In the genomic region with DNA sequence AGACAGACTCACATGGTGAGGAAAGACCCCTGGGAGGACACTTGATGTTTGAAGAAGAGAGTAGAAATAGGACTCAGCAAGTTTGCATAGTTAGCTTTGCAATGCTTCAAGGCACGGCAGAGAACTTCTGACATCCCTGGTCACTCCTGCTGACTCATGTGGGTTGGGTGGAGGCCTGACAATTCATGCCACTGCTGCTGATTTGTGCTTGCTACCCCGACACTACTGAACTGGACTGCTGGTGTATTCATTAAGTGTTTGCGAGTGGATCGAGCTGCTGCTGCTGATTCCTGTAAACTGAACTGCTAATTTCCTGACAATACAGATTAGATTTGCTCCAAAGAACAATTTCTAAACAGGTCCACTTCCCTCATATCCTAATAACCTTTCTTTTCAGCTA, we compare ENCODE assay signal across 9 mouse cellular contexts. TPM values are rescaled to one million over a fixed set of nuclear protein-coding genes. Genes with fewer than 3 reads are reported as not detected.
DNase-seq lines count a peak whose midpoint lies in the region; ATAC-seq lines count a peak whose summit lies in the region.
"Had no signal": no experiment of that assay in that cellular context is flagged by ENCODE, and none has a peak within 500 bp of the region (broad histone marks: within the 10 kb centered on the region; RNA-seq: fewer than 3 reads in every experiment).

No protein-coding gene starts in this region.

- intact Hi-C loops in left cerebral cortex, postnatal 4 days (cut with DNase I) = no loop called here

- H3K36me3 ChIP-seq in liver, embryonic 16.5 days (ENCODE audit: control insufficient read depth, insufficient read depth) = no peaks in the 10 kb centered on the region
- no peaks in the 10 kb centered on the region for H3K36me3 ChIP-seq in forebrain, embryonic 15.5 days
- H3K36me3 ChIP-seq in midbrain, embryonic 13.5 days = 0 out of 2 replicates have a peak, but pooled peaks cover 3% of the 10 kb centered on the region
- H3K36me3 ChIP-seq: limb, embryonic 12.5 days had no signal

- H3K9me3 ChIP-seq in liver, embryonic 16.5 days (replicated peaks; ENCODE audit: control insufficient read depth, low read length) = no peaks in the 10 kb centered on the region
- no peaks in the 10 kb centered on the region for H3K9me3 ChIP-seq in forebrain, embryonic 15.5 days
- no peaks in the 10 kb centered on the region for H3K9me3 ChIP-seq in midbrain, embryonic 13.5 days
- H3K9me3 ChIP-seq: limb, embryonic 12.5 days had no signal

- ATAC-seq in liver, embryonic 16.5 days (ENCODE audit: low read depth) = peak; percentile 71
- no peak for ATAC-seq in forebrain, embryonic 15.5 days (replicated peaks)
- no peak for ATAC-seq in midbrain, embryonic 13.5 days

- H3K27me3 ChIP-seq in liver, embryonic 16.5 days (ENCODE audit: control insufficient read depth, insufficient read depth, low read depth, low read length) = no peaks in the 10 kb centered on the region
- no peaks in the 10 kb centered on the region for H3K27me3 ChIP-seq in forebrain, embryonic 15.5 days
- H3K27me3 ChIP-seq in midbrain, embryonic 13.5 days = no peaks in the 10 kb centered on the region
- H3K27me3 ChIP-seq: limb, embryonic 12.5 days had no signal

- H3K4me2 ChIP-seq in liver, embryonic 16.5 days (ENCODE audit: low read depth, low read length) = peak overlapping the region; percentile 5; the same call in 1 of the 2 replicates
- no peak overlapping the region for H3K4me2 ChIP-seq in forebrain, embryonic 15.5 days (replicated peaks)
- H3K4me2 ChIP-seq in midbrain, embryonic 13.5 days (replicated peaks) = no peak overlapping the region
- H3K4me2 ChIP-seq: limb, embryonic 12.5 days had no signal

- peaks cover 18% of the 10 kb centered on the region for H3K4me1 ChIP-seq in liver, embryonic 16.5 days (ENCODE audit: control insufficient read depth, low read depth, low read length)
- H3K4me1 ChIP-seq in forebrain, embryonic 15.5 days = peaks cover 10% of the 10 kb centered on the region
- H3K4me1 ChIP-seq in midbrain, embryonic 13.5 days (replicated peaks) = no peaks in the 10 kb centered on the region; the same call in 1 of the 2 replicates

- WGBS in liver, embryonic 16.5 days (ENCODE audit: insufficient replicate concordance) = 33% methylated on average over 4 of the region's 4 CpGs
- WGBS in forebrain, embryonic 15.5 days = 9% methylated on average over 4 of the region's 4 CpGs
- WGBS in midbrain, embryonic 13.5 days = 40% methylated on average over 4 of the region's 4 CpGs

- DNase-seq in urinary bladder, adult 18-20 months (ENCODE audit: low spot score in 2 of 2) = peak; percentile 28 to 39
- no peak for DNase-seq in urinary bladder, postnatal 4 days (ENCODE audit: low spot score in 2 of 2)
- peak; percentile 56 for DNase-seq in gastrocnemius, postnatal 25 days
- DNase-seq in left cerebral cortex, postnatal 4 days = no peak
- DNase-seq in layer of hippocampus, adult 9-11 months = no peak

- no peak overlapping the region for H3K27ac ChIP-seq in liver, embryonic 16.5 days (ENCODE audit: low read length)
- H3K27ac ChIP-seq in forebrain, embryonic 15.5 days (replicated peaks) = no peak overlapping the region
- H3K27ac ChIP-seq in midbrain, embryonic 13.5 days = no peak overlapping the region
- H3K27ac ChIP-seq: limb, embryonic 12.5 days had no signal

- peak overlapping the region; percentile 15; the same call in 1 of the 2 replicates for H3K9ac ChIP-seq in liver, embryonic 16.5 days (ENCODE audit: low read depth, low read length)
- no peak overlapping the region for H3K9ac ChIP-seq in forebrain, embryonic 15.5 days (replicated peaks)
- no peak overlapping the region for H3K9ac ChIP-seq in midbrain, embryonic 13.5 days (replicated peaks)
- H3K9ac ChIP-seq: limb, embryonic 12.5 days had no signal

- no peak overlapping the region for H3K4me3 ChIP-seq in liver, embryonic 16.5 days (ENCODE audit: low read depth, low read length)
- no peak overlapping the region for H3K4me3 ChIP-seq in forebrain, embryonic 15.5 days
- no peak overlapping the region for H3K4me3 ChIP-seq in midbrain, embryonic 13.5 days (replicated peaks)
- H3K4me3 ChIP-seq: limb, embryonic 12.5 days had no signal

RNA-seq across cellular contexts. Expression of gene Abi1, which starts 18.3 kb away (rescaled TPM):
- 10 to 100 TPM; 15.2 to 16.0 TPM for total RNA-seq in gastrocnemius, postnatal 25 days (2021)
- 19.9 and 20.9 TPM in 2 replicates for polyA plus RNA-seq in liver, embryonic 16.5 days (2015; fragmentation: Nextera tagmentation; extraction: Ambion mirVana)
- 57.7 and 58.1 TPM in 2 replicates for polyA plus RNA-seq in forebrain, embryonic 15.5 days (2015; fragmentation: Nextera tagmentation; extraction: Ambion mirVana)
- 100 to 1,000 TPM in 1 of 2 experiments, 10 to 100 TPM in 1; 89.4 to 103 TPM for total RNA-seq in left cerebral cortex, postnatal 4 days (2021)
- polyA plus RNA-seq in midbrain, embryonic 13.5 days (2015; fragmentation: Nextera tagmentation; extraction: Ambion mirVana) = 51.7 and 51.9 TPM in 2 replicates

RNA-seq across cellular contexts. Expression of gene Acbd5, which starts 46.2 kb away (rescaled TPM):
- 10 to 100 TPM; 24.9 to 26.3 TPM for total RNA-seq in gastrocnemius, postnatal 25 days (2021)
- polyA plus RNA-seq in liver, embryonic 16.5 days (2015; fragmentation: Nextera tagmentation; extraction: Ambion mirVana) = 18.5 and 20.1 TPM in 2 replicates
- polyA plus RNA-seq in forebrain, embryonic 15.5 days (2015; fragmentation: Nextera tagmentation; extraction: Ambion mirVana) = 75.1 and 75.3 TPM in 2 replicates
- 10 to 100 TPM; 70.0 to 71.8 TPM for total RNA-seq in left cerebral cortex, postnatal 4 days (2021)
- 80.1 and 81.0 TPM in 2 replicates for polyA plus RNA-seq in midbrain, embryonic 13.5 days (2015; fragmentation: Nextera tagmentation; extraction: Ambion mirVana)

Comparison
In these comparisons a context has a peak if more than half of its experiments do, and no peak if none do; other contexts are left out.
1. DNase-seq: peak in urinary bladder, adult 18-20 months (2 of 2) and gastrocnemius, postnatal 25 days (single experiment); none in urinary bladder, postnatal 4 days (0 of 2), left cerebral cortex, postnatal 4 days (single experiment) and layer of hippocampus, adult 9-11 months (single experiment).